Mouse (Mus musculus) kidney, adult 8-10 months (tissue): ENCODE measurements at regions not wholly inside any gene's neighbourhood (a gene's known extent, or its start where the extent isn't known, plus 50 kb on each side); places are given as distances from the start of the nearest gene placed in this dataset.

Experiments
- DNase-seq, 2 experiments: peaks; one replicate each; pipeline ENCODE4 v3.0.0; 2022

DNA sequence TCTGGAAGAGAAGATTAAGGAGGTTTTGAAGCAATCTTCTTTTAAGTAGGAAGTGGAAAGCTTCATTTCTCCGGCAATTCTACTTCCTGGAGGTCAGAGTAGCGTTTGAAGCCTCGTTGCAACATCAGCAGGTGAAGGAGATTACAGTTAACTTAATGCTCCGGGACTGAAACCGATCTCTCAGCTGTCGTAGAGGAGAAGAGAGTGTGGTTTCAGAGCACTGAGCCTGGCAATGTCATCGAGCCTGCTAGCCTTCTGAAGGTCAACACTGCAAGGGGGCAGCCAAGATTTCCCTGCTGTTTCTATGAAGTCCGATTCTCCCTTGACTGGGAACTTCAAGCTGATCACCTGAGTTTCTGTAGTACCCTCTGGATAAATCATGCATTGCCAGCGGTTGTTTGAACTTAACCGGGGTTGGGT is 299.1 kb downstream of the Pten start:
- no peak for DNase-seq

- DNase-seq = no peak
Observed at GRCm38 (mm10) chr19:33061006-33061405, 303.7 kb downstream of the Pten start.

DNA sequence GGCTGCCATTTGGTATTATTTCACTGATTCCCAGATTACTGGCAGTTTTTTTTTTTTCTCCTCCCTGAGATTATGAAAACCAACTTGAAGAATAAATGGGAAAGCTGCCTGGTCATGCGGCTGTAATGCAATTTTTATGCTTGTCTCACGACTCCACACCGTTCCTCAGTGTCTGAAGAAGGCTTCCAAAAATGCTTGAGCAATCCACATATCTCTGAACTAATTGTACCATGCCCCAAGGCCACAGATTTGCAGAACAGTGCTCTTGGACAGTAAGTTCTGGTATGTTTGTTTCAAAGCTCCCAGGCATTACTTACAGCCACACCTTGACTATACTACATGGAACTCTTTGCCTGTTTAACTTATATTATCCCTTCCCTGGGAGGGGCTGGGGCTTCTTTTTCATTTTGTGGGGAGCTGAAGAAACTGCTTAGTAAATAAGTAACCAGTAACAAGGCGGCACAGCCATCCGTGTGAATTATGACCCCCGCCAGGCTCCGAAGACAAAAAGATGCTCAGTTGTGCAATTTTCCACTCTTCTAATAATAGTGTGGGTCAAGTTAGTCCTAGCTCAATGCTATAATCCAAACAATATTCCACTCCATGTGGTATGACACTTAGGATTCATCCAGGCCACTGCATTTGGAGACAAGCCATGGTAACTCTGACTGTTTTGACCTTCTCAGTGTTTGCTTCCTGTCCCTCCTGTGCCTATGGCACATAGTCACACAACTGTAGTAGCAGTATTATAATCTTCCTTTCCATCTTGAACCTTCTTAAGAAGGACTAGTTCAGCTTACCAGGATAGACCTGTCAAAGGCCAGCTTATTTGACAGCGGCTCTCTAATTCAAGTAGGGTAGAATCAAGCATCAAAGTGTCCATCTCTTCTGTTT is 305.1 kb downstream of the Pten start:
- DNase-seq = no peak

DNA sequence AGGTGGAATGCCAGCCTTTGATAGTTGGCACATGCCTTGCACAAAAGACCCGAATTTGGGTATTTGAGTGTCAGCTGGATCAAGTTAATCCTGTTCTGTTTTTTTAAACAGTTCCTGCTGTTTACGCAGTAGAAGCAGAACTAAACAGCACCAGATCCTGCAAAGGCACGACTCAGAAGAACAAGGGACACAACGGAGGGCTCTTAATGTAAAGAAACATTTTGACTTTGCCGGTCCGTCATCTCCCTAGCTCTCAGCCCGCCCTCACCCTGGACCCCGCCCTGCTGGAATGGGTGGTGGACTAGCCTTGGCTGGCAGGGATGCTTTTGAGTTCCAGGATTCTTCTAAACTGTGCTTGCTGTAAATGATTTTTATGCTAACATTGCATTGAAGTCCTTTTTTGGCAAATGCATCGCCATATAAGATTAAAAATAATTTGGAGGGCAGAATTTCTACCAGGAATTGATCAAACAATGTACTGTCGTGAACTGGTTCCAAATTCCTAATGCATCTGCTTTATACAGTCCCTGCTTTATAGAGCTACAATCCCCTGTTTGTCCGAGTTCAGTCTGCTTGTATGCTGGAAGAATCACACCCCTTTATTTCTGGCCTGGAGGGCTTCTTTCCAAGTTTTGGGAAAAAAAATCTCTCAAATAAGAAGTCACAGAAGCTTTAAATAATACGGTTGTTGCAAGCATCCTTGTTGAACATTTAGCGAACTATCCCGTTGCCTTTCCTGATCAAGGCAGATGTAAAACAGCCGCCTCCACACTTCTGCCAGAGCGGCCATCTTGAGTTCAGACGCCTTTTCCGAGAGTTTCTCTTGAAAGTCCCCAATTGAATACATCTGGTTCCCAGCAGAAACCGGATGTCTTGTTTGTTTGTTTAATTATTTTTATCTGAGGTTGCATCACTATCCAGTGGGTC is 308.2 kb downstream of the Pten start:
- DNase-seq = no peak

DNA sequence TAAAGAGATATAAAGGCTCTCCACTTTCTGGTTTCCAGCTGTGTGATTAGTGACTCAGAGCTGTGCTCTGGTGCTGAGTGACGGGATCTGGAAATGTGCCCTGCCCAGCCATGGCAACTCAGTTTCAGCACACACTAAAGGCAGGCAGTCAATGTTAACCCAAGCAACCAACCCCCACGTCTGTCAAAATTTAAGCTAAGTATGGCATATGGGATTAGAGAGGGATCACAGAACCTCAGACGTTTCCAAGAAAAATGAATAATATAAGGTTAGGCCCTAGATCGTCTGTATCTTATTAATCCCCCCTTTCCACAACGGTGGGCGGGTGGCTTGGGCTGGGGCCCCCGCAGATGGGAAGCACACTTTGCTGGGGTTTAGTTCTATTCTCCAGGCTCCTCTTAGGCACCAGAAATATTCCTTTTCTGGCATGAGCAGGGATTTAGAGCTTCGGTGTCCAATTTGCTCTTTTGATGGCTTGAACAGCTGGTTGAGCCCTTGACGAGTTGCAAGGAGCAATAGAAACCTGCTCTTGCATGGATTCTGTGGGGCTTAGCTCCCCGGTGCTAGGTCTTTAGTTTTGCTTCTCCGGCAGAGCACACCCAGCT is 311.2 kb downstream of the Pten start:
- DNase-seq = no peak

- no peak for DNase-seq
Observed at GRCm38 (mm10) chr19:33069761-33070160, 312.5 kb downstream of the Pten start.

- DNase-seq = no peak
Observed at GRCm38 (mm10) chr19:33072299-33072698, 315.0 kb downstream of the Pten start.

DNA sequence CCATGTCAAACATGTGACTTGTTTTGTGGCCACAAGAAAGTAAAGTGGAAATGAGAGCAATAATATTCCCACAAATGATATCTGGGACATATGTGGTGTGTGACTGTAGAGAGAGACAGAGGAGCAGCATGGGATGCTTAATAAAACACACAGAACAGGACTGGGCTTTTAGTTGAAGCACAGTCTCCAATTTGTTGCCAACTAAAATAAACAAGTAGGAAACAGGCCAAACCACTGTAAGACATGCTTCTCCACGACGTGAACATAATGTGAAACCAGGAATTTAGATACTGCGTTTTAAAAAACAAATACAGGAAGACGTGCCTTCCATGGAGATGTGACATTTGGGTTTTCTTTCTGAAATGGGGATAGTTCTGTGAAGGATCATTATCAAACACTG is 317.2 kb downstream of the Rnls start:
- DNase-seq = no peak

- no peak for DNase-seq
Observed at GRCm38 (mm10) chr19:33078681-33079360, 313.3 kb downstream of the Rnls start.

DNA sequence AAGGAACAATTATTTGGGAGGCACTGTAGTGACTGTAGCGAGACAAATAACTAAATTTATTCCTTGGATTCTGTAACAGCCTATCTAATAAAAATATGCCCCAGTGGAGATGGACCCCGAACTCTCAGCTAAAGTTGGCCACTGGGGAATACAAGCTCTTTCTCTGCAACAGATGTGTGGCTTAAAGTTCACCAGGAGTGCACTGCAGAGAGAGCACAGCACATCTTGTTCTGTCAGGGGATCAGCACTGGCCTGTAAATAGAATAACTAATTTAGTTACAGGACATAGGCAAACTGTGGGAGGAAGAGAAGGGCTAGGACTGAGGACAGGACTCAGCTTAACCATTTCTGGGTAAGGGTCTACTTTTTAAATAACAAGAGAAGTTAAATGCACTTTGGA is 312.1 kb downstream of the Rnls start:
- DNase-seq = no peak

DNA sequence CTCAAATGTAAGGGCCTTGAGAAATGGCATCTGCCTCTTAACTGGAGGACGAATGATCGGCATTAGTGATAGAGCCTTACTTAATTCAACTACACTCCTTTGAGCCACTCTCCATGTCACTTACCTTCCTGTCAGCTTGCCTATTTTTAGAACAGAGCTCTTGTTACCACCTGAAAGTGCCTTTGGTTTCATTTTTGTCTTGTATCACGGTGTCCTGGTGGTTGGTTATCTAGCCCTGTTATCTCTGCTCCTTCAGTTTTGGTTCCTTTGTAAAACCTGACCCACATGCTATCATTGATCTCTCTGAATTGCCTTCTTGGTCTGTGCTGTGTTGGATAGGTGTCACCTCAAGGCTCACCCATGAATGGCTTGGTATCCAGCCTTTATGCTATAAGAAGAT is 310.6 kb downstream of the Rnls start:
- DNase-seq = no peak

- no peak for DNase-seq
Observed at GRCm38 (mm10) chr19:33083371-33083770, 308.7 kb downstream of the Rnls start.

GRCm38 (mm10) chr19:33084683-33085082 is 307.4 kb downstream of the Rnls start:
- no peak for DNase-seq
